Mouse (Mus musculus) kidney, adult 9 months (tissue): ENCODE data around the gene Dis3l.
"Not testable (repeated sequence)": the region's sequence is repeated elsewhere in the genome, so short reads cannot be mapped to it uniquely, and the experiment has no call there.

Source experiments
- DNase-seq: peaks from one replicate; pipeline ENCODE4 v3.0.0; 2022

The Dis3l gene

DNA sequence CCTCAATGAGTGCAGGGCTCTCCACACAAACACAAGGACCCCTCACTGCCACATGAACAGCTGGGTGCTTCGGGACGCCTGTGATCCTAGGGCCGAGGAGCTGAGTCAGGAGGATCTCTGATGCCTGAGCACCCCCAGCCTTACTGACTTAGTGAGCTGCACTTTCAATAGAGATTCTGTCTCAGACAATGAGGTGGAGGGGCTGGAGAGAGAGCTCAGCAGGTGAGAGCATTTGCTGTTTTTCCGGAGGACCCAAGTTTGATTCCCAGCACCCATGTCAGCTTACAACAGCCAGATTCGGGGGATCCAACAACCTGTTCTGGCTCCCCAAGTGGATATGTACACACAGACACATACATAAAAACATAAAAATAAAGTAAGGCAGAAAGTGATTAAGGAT is 24.1 kb downstream of the Dis3l start:
- no peak for DNase-seq

DNA sequence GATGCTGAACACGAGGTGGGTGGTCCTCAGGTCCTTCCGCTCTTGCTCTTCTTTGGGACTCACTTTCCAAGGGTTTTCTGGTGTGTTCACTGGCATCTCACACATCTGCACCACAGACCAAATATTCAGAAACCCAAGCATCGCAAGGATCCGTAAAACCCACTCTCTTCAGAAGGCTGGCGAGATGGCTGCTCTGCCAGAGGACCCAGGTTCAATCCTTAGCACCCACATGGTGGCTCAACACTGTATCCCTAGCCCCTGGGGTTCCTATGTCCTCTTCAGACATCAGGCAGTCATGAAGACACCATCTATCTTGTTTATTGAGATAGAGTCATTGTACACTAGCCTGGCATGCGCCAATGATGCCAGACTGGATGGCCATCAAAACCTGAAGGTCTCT is 26.4 kb downstream of the Dis3l start:
- DNase-seq, result no peak

DNA sequence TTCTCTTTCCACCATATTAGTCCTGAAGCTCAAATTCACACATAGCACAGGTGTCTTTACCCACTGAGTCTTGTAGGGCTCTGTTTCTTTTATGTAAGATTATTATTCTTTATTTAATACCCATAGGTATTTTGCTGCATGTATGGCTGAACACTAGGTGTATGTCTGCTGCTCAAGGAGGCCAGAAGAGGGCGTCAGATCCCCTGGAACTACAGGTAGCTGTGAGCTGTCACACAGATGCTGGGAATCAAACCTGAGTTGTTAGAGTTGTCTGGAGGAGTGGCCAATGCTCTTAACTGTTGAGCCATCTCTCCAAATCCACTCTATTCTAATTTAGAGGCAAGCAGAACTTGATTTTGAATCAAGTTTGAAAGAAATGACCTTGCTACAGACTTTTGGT is 29.0 kb downstream of the Dis3l start:
- DNase-seq, result peak; percentile 19

DNA sequence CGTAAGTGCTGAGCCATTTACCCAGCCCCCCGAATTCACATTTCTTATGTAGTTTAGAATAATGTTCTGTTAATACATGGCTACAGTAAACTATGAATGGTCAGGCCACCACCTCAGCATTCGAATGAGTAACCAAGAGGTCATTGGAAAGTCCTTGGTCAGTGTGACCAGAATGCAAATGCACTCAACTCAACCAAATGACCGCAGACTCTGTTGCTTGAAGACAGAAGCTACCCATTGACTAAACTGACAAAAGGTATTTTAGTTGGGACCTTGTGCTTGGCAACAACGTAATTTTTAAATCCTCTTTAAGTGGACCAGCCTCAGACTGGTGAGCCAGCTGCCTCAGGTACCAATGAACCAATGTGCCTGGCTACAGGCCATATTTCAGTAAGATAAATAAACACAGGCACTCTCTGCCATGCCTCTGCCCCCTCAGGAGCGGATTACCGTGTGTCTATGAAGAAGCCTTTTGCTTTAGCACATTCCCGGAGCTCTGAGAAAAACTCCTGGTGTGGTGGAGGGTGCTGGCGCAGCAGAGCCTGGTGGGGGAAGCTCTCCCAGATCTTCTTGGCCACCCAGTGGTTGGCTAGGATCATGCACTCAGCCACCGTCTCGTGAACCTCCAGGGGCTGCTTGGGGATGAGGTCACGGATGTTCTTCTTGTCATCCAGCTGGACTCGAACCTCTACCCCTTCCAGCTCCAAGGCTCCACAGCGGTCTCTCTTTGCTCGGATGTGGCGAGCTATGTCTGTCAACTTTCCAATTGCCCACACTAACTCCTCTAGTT is 29.9 kb downstream of the Dis3l start:
- peak; percentile 58 for DNase-seq

DNA sequence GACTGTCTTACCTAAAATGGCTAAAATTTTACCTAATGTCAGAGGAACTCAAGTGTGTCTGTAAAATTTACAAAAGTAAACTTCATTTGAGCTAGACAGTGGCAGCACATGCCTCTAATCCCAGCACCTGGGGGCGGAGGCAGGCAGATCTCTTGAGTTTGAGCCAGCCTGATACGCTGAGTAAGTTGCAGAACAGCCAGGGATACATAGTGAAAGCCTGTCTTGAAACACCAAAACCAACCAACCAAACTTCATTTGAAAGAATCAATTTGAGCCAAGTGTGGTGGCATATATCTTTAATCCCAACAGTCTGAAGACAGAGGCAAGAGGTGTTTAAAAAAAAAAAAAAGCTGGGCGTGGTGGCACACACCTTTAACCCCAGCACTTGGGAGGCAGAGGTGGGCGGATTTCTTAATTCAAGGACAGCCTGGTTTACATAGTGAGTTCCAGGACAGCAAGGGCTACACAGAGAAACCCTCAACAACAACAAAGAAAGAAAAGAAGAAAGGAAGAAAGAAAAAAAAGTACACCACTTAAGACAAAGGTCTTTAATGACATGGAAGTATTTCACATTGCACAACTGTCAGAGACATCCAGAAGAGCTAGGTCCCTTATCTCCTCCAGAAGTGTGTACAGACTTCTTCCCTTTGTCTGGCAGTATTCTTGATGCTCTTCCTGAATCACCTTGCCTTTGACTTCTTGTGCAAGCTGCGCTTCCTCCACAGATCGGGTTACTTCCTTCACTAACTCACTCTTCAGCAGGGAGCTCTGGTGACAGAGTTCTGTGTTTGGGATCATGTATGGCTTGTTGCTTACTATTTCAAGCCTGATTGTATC is 34.4 kb downstream of the Dis3l start:
- DNase-seq, result no peak

DNA sequence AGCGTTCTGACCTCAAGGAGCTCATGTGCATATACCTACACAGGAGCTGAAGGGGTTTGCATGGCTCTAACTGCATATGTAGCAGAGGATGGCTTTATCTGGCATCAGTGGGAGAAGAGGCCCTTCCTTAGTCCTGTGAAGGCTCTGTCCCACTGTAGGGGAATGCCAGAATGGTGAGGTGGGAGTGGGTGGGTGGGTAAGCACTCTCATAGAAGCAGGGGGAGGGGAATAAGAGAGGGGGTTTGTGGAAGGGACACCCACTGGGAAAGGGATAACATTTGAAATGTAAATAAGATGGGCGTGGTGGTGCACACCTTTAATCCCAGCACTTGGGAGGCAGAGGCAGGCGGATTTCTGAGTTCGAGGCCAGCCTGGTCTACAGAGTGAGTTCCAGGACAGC is 38.0 kb downstream of the Dis3l start:
- DNase-seq, result not testable (repeated sequence)

DNA sequence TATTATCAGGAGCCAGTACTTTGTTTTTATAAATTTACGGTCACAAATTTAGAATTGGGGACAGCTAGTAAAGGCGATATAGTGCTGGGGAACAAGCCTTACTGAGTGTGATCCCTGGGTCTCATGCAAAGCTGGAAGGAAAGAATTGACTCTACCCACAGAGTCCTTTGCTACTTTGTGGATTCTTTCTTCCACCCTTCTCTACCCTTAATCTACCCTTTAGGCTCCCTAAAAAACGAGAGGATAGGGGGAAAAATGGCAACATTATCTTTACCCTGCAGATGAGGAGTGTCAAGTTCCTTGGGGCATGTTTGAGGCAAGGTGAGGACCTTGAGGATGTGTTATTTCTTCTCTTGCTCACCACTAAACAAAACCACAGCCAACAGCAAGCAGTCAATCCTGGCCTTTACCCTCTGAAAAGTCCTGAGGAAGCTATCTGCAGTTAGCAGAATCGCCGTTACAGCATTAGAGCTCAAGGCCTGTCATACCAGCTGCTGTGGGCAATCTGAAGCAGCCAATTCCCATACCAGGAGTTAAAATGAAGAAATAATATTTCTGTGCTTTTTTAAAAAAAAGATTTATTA is 58.6 kb downstream of the Dis3l start:
- no peak for DNase-seq

DNA sequence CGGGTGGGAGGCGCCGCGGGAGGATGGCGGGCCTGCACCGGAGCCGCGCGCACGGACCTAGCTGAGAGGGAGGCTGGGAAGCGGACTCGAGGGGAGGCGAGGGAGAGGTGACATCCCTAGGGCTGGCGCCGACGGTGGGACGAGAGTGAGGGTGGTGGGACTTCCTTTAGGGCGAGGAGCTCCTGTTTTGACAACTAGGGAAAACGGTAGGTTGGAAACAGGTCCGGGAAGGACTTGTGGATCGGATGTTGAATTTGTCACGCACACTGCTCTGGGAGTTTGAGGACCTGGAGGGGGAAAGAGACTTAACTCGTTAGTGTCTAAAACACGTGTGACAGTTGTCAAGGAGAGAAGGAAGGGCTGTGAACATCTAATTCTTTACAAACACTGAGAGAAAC is 59.3 kb downstream of the Dis3l start:
- no peak for DNase-seq

DNA sequence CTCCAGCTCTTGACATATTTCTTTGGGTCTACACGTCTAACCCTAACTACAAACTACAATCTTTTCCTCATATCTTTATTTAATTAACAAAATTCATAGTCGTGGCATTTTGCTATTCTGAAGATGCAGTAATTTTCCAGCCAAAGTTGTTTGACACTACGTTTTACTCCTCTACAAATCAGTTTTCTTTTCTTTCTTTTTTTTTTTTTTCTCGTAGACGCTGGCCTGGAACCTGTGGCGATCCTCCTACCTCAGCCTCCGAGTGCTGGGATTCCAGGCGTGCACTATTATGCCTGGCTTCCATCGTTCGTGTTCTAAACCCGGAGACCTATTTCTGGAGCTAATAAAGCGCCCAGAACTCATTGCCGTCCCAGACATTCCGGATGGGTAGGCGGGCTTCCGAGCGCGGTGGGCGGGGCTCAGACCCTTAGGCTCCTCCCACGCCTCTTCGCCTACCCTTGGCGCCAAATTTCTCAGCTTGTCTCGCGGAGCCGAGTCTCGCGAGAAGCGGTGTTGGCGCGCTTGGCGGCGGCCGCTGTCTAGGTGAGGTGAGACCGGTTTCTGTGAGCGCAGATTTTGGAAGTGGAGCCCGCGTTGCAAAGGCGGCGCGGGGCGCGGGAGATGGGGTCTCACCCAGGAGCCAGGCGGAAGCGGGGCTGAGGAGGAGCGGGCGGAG is 59.8 kb downstream of the Dis3l start, which contains the start of gene Tipin:
Gene Tipin, plus strand, starts transcription at position 477 of the 676 bp plus-strand sequence.
- DNase-seq, result peak; percentile 96

DNA sequence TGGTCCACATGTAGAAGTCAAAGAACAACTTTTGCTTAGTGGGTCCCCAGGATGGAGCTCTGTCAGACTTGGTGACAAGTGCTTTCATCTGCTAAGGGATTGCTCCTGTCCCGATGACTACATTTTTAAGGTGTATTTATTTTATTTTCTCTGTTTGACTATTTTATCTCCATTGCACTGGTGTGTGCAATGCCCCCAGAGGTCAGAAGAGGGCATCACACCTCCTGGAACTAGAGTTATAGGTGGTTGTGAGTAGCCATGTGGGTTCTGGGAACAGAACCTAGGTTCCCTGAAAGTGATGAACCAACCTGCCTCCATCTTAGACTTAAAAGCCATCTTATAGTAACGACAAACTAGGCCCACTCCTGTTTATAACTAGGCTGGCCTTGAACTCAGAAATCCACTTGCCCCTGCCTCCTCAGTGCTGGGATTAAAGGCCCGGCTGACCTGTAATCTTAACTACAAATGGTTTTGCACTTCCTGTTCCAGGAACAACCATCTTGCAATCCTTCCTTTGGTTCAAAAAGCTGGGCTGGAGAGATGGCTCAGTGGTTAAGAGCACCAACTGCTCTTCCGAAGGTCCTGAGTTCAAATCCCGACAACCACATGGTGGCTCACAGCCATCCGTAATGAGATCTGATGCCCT is 62.3 kb downstream of the Dis3l start:
- DNase-seq, result no peak

DNA sequence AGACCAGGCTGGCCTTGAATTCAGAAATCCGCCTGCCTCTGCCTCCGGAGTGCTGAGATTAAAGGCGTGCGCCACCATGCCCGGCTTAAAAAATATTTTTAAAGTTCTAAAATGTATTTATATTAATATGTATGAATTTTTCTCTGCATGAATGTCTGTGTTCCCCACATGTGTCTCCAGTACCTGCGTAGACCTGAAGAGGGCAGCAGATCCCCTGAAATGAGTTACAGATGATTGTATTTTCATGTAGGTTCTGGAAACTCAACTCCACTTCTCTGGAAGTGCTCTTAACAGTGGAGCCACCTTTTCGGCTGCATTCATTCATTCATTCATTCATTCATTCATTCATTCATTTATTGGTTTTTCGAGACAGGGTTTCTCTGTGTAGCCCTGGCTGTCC is 63.4 kb downstream of the Dis3l start:
- DNase-seq, result peak; percentile 79

DNA sequence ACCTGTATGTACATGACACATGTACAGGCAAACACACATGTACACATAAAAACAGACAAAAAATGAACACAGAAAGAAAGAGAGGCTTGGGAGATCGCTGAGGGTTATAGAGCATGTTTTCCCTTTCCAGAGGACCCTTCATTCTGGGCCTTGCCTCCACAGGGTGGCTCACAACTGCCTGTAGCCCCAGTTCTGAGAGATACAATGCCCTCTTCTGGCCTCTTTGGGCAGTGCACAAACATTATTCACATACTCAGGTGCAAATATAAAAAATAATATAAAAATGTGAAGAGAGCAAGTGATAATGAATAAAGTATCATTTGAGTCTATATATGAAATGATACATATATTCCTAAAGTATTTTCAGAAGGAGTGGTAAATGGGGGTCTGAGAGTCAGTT is 66.2 kb downstream of the Dis3l start:
- peak; percentile 34 for DNase-seq

DNA sequence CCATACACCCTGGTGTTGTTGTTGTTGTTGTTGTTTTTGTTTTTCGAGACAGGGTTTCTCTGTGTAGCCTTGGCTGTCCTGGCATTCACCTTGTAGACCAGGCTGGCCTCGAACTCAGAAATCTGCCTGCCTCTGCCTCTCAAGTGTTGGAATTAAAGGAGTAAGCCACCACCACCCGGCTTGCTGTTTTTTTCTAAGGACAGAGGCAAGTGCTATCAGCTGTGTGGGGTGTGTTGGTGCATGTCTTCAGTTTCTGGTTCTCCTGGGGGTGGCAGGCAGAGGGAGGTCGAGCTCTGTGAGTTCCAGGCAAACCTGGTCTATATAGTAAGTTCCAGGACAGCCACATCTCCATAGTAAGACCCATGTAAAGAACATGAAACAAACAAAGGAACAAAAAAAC is 66.8 kb downstream of the Dis3l start:
- no peak for DNase-seq

DNA sequence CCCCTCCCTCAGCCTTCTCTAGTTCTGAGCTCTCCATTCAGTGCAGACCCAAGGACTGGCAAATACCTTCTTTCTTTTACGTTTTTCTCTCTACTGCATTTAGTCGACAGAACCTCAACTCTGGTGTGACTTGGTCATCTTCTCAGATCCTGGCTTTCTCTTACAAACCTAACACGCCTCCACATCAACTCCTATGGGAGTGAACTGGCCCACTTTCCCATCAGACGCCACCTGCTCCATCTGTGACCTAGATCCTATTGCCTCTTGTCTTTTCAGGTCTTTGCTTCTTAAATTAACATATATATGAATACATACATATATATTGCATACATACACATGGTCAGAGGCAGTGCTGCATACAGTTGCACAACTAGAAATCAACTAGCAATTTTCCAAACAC is 67.3 kb downstream of the Dis3l start:
- no peak for DNase-seq

DNA sequence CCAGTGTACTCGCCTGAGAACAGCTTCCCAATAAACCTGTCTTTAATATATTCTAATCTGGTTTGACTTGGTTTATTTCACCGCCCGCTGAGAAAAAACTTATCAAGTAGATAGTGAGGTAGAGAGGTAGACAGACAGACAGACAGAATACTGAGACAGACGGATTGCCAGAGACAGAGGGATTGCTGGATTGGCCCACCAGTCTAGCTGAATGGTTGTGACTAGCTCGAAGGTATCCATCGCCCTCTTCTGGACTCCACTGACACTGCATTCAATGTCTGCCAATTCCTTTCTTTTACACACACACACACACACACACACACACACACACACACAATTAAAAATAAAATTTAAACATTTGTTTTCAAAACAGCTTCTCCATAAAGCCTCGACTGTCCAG is 68.5 kb downstream of the Dis3l start:
- DNase-seq, result peak; percentile 70

DNA sequence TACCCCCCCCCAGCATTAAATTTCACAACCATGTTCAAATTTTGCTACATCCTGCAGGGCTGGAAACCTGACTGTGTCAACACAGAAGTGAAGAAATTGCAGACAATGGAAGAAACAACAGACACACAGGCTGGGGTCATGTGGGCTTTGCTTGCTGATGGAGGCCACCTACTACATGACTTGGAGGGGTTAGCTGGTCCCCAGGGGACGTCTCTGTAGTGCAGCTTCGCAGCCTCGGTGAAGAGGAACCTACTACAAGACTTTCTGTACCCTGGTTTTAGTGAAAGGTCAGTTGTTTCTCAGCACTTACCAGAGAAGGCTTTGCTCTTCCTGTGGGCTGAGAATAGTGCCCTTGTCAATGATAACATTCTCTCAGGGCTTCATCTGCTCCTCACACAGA is 69.8 kb downstream of the Dis3l start:
- no peak for DNase-seq

DNA sequence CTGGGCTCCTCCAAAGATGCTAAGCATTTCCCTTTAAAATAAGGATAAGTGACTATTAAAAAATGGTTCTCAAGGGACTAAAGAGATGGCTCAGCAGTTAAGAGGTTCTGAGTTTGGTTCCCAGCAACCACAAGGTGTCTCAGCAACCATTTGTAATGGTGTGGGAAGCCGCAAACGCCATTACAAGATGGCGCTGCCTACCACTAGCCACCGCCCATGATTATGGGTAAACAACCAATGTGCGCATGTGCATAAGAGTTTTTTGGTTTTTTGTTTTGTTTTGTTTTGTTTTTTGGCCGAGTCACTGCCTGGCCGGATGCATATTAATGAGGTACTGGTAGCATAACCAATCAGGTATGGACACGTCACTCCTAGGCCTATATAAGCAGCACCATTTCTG is 72.3 kb downstream of the Dis3l start:
- not testable (repeated sequence) for DNase-seq

DNA sequence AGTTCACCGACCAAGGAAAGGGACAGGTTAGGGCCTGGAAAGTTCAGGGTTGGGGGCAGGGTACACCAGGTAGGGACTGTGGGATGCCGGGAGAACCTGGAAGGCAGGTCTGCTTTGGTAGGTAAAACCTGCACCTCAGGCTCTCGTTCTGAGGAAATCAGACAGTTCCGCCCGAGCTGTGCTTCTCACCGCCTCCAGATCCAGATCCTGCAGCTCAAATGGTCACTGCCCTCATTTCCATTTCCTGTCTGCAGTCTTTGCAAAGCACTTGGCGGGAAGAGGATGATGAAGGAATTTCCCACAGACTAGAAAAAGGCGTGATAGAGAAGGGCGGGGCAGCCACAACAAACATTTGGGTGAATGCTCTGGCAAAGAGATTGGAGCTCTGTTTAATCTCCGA is 72.9 kb downstream of the Dis3l start:
- DNase-seq, result no peak

DNA sequence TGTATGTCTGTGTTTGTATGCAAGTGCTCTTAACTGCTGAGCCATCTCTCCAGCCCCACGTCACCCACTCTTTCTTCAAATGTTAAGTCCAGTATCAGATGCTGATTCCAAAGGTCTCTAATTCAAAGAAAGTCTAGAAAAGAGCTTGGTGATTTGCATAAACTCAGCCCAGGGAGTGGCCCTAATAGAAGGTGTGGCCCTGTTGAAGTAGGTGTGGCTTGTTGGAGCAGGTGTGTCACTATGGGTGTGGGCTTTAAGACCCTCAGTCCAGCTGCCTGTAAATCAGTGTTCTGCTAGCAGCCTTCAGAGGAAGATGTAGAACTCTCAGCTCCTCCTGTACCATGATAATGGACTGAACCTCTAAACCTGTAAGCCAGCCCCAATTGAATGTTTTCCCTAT is 73.9 kb downstream of the Dis3l start:
- no peak for DNase-seq

DNA sequence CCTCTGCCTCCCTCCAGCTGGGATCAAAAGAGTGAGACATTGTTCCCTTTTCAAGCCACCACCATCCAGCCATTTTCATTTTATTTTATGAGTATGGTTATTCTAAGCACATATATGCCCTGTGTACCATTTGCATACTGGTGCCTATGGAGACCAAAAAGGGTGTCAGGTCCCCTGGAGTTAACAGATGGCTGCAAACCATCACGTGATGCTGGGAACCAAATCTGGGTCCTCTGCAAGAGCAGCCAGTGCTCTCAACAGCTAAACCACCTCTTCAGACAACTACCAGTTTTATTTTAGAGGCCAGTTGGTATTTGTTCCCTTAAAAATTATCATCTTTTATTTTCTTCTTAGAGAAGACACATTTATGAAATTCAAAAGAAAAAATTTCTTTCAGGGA is 76.3 kb downstream of the Dis3l start:
- DNase-seq, result no peak

DNA sequence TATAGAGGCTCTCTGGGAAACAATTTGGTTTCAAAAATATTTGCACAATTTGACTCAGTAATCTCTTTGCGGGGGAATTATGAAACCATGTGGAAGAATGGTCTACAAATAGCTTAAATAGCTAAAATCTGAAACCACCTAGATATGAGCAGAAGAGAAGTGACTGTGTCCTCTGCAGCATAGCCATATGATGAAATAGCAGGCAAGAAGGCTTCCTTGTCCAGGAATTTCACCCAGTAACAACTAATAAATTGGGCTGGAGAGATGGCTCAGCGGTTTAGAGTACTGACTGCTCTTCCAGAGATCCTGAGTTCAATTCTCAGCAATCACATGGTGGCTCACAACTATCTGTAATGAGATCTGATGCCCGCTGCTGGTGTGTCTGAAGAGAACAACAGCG is 80.1 kb downstream of the Dis3l start:
- no peak for DNase-seq

DNA sequence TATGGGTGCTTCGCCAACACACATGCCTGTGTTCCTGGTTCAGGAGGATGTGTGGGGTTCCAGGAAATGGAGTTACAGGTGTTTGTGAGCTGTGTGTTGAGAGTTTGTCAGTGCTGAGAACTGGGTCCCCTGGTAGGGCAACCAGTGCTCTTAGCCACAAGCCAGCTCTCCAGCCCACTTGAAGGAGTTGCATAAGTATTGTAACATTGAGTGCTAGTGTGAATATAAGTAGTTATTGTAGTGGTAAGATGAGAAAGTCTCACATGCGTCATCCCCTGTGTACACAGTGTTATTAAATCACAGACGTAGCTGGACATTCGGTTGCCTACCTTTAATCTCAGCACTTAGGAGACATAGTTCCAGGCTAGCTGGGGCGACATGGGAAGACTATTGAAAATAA is 81.2 kb downstream of the Dis3l start:
- no peak for DNase-seq
